Mouse (Mus musculus): ENCODE data around the gene Hsd3b7.

DNA sequence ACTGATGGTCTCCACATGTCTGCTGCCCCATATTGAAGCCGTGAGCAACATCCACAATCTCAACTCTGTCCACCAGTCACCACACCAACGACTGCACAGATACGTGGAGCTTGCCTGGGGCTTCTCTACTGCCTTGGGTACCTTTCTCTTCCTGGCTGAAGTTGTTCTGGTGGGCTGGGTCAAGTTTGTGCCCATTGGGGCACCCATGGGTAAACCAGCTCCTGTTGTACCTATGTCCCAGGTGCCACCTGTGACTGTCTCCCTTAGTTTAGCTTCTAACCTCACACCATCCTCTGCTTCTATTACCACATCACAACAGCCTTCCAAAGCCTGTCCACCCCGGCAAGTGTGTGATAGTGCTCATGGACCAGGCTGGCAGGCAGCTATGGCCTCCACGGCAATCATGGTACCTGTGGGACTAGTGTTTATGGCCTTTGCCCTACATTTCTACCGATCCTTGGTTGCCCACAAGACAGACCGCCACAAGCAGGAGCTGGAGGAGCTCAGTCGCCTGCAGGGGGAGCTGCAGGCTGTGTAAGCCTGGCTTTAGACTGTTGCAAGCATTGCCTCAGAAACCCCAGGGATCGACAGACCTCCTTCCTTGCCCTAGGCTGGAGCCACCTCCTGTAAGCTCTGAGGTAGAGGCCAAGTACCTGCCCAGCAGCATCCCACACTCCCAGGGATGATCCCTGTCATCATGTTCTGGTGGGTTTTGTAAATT lies 26.6 kb upstream of the Hsd3b7 start:
- TF ChIP-seq EP300 (IDR thresholded peaks at IDR 0.05): no peak
- TF ChIP-seq CTCF (IDR thresholded peaks at IDR 0.05): peak; percentile 87
